ENCODE assay signal across 9 mouse cellular contexts in genomic region chr2:162922183-162922582, GRCm38 (mm10). TPM values are rescaled to one million over a fixed set of nuclear protein-coding genes. Genes with fewer than 3 reads are reported as not detected.
DNase-seq lines count a peak whose midpoint lies in the region; ATAC-seq and TF ChIP-seq lines count a peak whose summit lies in the region.
"Had no signal": no experiment of that assay in that cellular context is flagged by ENCODE, and none has a peak within 500 bp of the region (broad histone marks: within the 10 kb centered on the region; RNA-seq: fewer than 3 reads in every experiment).

No protein-coding gene starts in this region.

- H3K36me3 ChIP-seq in hindbrain, embryonic 14.5 days (replicated peaks; ENCODE audit: control insufficient read depth, insufficient read depth), result no peaks in the 10 kb centered on the region
- no peaks in the 10 kb centered on the region for H3K36me3 ChIP-seq in hindbrain, embryonic 10.5 days
- no peaks in the 10 kb centered on the region for H3K36me3 ChIP-seq in C2C12 (ENCODE audit: control insufficient read depth, insufficient read depth)
- no peaks in the 10 kb centered on the region for H3K36me3 ChIP-seq in embryonic facial prominence, embryonic 10.5 days (replicated peaks)
- no peaks in the 10 kb centered on the region for H3K36me3 ChIP-seq in forebrain, embryonic 10.5 days (replicated peaks)
- H3K36me3 ChIP-seq: midbrain, embryonic 12.5 days had no signal

- H3K4me1 ChIP-seq in hindbrain, embryonic 14.5 days (replicated peaks; ENCODE audit: control insufficient read depth, insufficient read depth, low read length), result no peaks in the 10 kb centered on the region
- peaks cover 3% of the 10 kb centered on the region; the same call in 1 of the 2 replicates for H3K4me1 ChIP-seq in hindbrain, embryonic 10.5 days (replicated peaks)
- H3K4me1 ChIP-seq in embryonic facial prominence, embryonic 10.5 days, result 0 out of 2 replicates have a peak, but pooled peaks cover 2% of the 10 kb centered on the region
- H3K4me1 ChIP-seq in forebrain, embryonic 10.5 days, result no peaks in the 10 kb centered on the region
- H3K4me1 ChIP-seq: midbrain, embryonic 12.5 days had no signal

- H3K79me3 ChIP-seq in C2C12 (ENCODE audit: low read depth), result no peaks in the 10 kb centered on the region

- H3K79me2 ChIP-seq in C2C12 (ENCODE audit: control insufficient read depth, insufficient read depth), result no peaks in the 10 kb centered on the region

- peak; percentile 27 for TF ChIP-seq CTCF in C2C12 (IDR thresholded peaks at IDR 0.05; ENCODE audit: control insufficient read depth, insufficient read depth, insufficient read length)

- no peaks in the 10 kb centered on the region for H3K27me3 ChIP-seq in hindbrain, embryonic 14.5 days (ENCODE audit: control insufficient read depth, insufficient read depth, low read length)
- H3K27me3 ChIP-seq in hindbrain, embryonic 10.5 days (ENCODE audit: insufficient read depth, poor library complexity, severe bottlenecking), result no peaks in the 10 kb centered on the region
- H3K27me3 ChIP-seq in C2C12 (ENCODE audit: control insufficient read depth, insufficient read depth, insufficient read length), result peaks cover 9% of the 10 kb centered on the region
- no peaks in the 10 kb centered on the region for H3K27me3 ChIP-seq in embryonic facial prominence, embryonic 10.5 days (replicated peaks; ENCODE audit: low read depth, poor library complexity, severe bottlenecking)
- H3K27me3 ChIP-seq in forebrain, embryonic 10.5 days (ENCODE audit: poor library complexity, severe bottlenecking), result no peaks in the 10 kb centered on the region
- H3K27me3 ChIP-seq: midbrain, embryonic 12.5 days had no signal

- peak; percentile 78 for DNase-seq in hindbrain, embryonic 14.5 days (ENCODE audit: low spot score)
- DNase-seq in hindbrain, embryonic 10.5 days (ENCODE audit: low spot score), result no peak
- DNase-seq in R1 (ENCODE audit: low read depth, low spot score), result peak; percentile 66
- peak; percentile 53 for DNase-seq in embryonic facial prominence, embryonic 10.5 days (ENCODE audit: low spot score)
- DNase-seq in left cerebral cortex, postnatal 25 days (ENCODE audit: low spot score in 2 of 2), result peak; percentile 65 to 74
- peak; percentile 82 for DNase-seq in retina, embryonic 14.5 days (ENCODE audit: low spot score)
- DNase-seq in forebrain, embryonic 10.5 days (ENCODE audit: extremely low spot score, low spot score), result no peak

- no peak for ATAC-seq in hindbrain, embryonic 14.5 days (ENCODE audit: low FRiP score)

- H3K27ac ChIP-seq in hindbrain, embryonic 14.5 days, result no peak overlapping the region
- no peak overlapping the region for H3K27ac ChIP-seq in hindbrain, embryonic 10.5 days
- no peak overlapping the region for H3K27ac ChIP-seq in embryonic facial prominence, embryonic 10.5 days (replicated peaks)
- no peak overlapping the region for H3K27ac ChIP-seq in forebrain, embryonic 10.5 days
- H3K27ac ChIP-seq: midbrain, embryonic 12.5 days had no signal

- H3K4me2 ChIP-seq in hindbrain, embryonic 14.5 days (replicated peaks), result no peak overlapping the region
- H3K4me2 ChIP-seq: midbrain, embryonic 12.5 days had no signal

- H3ac ChIP-seq in C2C12 (ENCODE audit: control insufficient read depth, insufficient read length, low read depth), result no peak overlapping the region

- no peak overlapping the region for H3K4me3 ChIP-seq in hindbrain, embryonic 14.5 days (replicated peaks; ENCODE audit: low read length)
- H3K4me3 ChIP-seq in hindbrain, embryonic 10.5 days, result no peak overlapping the region
- H3K4me3 ChIP-seq in C2C12 (ENCODE audit: insufficient read depth, poor library complexity, severe bottlenecking), result no peak overlapping the region
- H3K4me3 ChIP-seq in embryonic facial prominence, embryonic 10.5 days, result no peak overlapping the region
- H3K4me3 ChIP-seq in forebrain, embryonic 10.5 days, result no peak overlapping the region
- H3K4me3 ChIP-seq: midbrain, embryonic 12.5 days had no signal

- 12% methylated on average over 6 of the region's 6 CpGs for WGBS in hindbrain, embryonic 14.5 days
- WGBS in hindbrain, embryonic 10.5 days, result 18% methylated on average over 6 of the region's 6 CpGs
- WGBS in embryonic facial prominence, embryonic 10.5 days, result 17% methylated on average over 6 of the region's 6 CpGs
- WGBS in forebrain, embryonic 10.5 days, result 19% methylated on average over 6 of the region's 6 CpGs

- H3K9me3 ChIP-seq in hindbrain, embryonic 14.5 days (ENCODE audit: control insufficient read depth, low read length), result no peaks in the 10 kb centered on the region
- H3K9me3 ChIP-seq in hindbrain, embryonic 10.5 days, result no peaks in the 10 kb centered on the region
- H3K9me3 ChIP-seq in embryonic facial prominence, embryonic 10.5 days, result no peaks in the 10 kb centered on the region
- no peaks in the 10 kb centered on the region for H3K9me3 ChIP-seq in forebrain, embryonic 10.5 days
- H3K9me3 ChIP-seq: midbrain, embryonic 12.5 days had no signal

- no peak overlapping the region for H3K9ac ChIP-seq in hindbrain, embryonic 14.5 days
- H3K9ac ChIP-seq: midbrain, embryonic 12.5 days had no signal

- intact Hi-C loops in left cerebral cortex, postnatal 25 days (cut with DNase I), result loop anchor here (5.0 kb wide), 2 partner anchors 410 to 480 kb away; no protein-coding TSS in a partner anchor

TF ChIP-seq in C2C12, 6 proteins besides CTCF, POLR2A, EP300 and RAD21:
- no peak for TF ChIP-seq MAX (IDR thresholded peaks at IDR 0.05)
- TF ChIP-seq USF1 (IDR thresholded peaks at IDR 0.05; ENCODE audit: low read depth), result no peak
- TF ChIP-seq MYOD1 (IDR thresholded peaks at IDR 0.05; ENCODE audit: control insufficient read depth, insufficient read length, low read depth), result no peak
- no peak for TF ChIP-seq FOSL1 (IDR thresholded peaks at IDR 0.05; ENCODE audit: insufficient read depth, low read length, poor library complexity, severe bottlenecking)
- TF ChIP-seq MYOG (IDR thresholded peaks at IDR 0.05; ENCODE audit: control insufficient read depth, extremely low read depth, insufficient read length), result no peak
- no peak for TF ChIP-seq CEBPB (IDR thresholded peaks at IDR 0.05; ENCODE audit: low read depth)

RNA-seq across cellular contexts. Expression of gene Srsf6, which starts 9.1 kb away (rescaled TPM):
- polyA plus RNA-seq in hindbrain, embryonic 14.5 days (2014; fragmentation: Nextera tagmentation; extraction: Ambion mirVana), result 131 and 134 TPM in 2 replicates
- polyA plus RNA-seq in hindbrain, embryonic 10.5 days (2016; fragmentation: Nextera tagmentation; extraction: Ambion mirVana), result 257 and 263 TPM in 2 replicates
- 119 TPM for polyA plus RNA-seq in C2C12 (2012; fragmentation: generic; extraction: Trizol)
- 279 and 285 TPM in 2 replicates for polyA plus RNA-seq in embryonic facial prominence, embryonic 10.5 days (2016; fragmentation: Nextera tagmentation; extraction: Ambion mirVana)
- 100 to 1,000 TPM in 1 of 2 experiments, 10 to 100 TPM in 1; 99.0 to 105 TPM for total RNA-seq in left cerebral cortex, postnatal 25 days (2021)
- 291 and 302 TPM in 2 replicates for polyA plus RNA-seq in forebrain, embryonic 10.5 days (2016; fragmentation: Nextera tagmentation; extraction: Ambion mirVana)

RNA-seq across cellular contexts. Expression of gene L3mbtl1, which starts 21.1 kb away (rescaled TPM):
- polyA plus RNA-seq in hindbrain, embryonic 14.5 days (2014; fragmentation: Nextera tagmentation; extraction: Ambion mirVana), result 3.9 and 4.3 TPM in 2 replicates
- polyA plus RNA-seq in hindbrain, embryonic 10.5 days (2016; fragmentation: Nextera tagmentation; extraction: Ambion mirVana), result 0.16 and 0.30 TPM in 2 replicates
- 0.01 TPM for polyA plus RNA-seq in C2C12 (2012; fragmentation: generic; extraction: Trizol)
- 0.06 and 0.19 TPM in 2 replicates for polyA plus RNA-seq in embryonic facial prominence, embryonic 10.5 days (2016; fragmentation: Nextera tagmentation; extraction: Ambion mirVana)
- 10 to 100 TPM; 19.1 to 23.6 TPM for total RNA-seq in left cerebral cortex, postnatal 25 days (2021)
- 0.11 and 0.33 TPM in 2 replicates for polyA plus RNA-seq in forebrain, embryonic 10.5 days (2016; fragmentation: Nextera tagmentation; extraction: Ambion mirVana)

Comparison
In these comparisons a context has a peak if more than half of its experiments do, and no peak if none do; other contexts are left out.
1. DNase-seq: peak in hindbrain, embryonic 14.5 days (single experiment), R1 (single experiment), embryonic facial prominence, embryonic 10.5 days (single experiment), left cerebral cortex, postnatal 25 days (2 of 2) and retina, embryonic 14.5 days (single experiment); none in hindbrain, embryonic 10.5 days (single experiment) and forebrain, embryonic 10.5 days (single experiment).